Mouse (Mus musculus) stomach, embryonic 15.5 days (tissue): ENCODE results near the gene Tspan1. TPM values are rescaled to one million over a fixed set of nuclear protein-coding genes. Genes with fewer than 3 reads are reported as not detected.
A peak's percentile ranks its signal among the peaks of the same experiment; 100 is the strongest.

Source experiments
- ATAC-seq: fragments of 200-750 bp; cut with Nextera tagmentation; 2 replicates; pipeline ENCODE4 v1.8.0; 2017; ENCODE audit warnings: low read depth, moderate number of reproducible peaks, moderate TSS enrichment; ENCODE audit not compliant: insufficient read depth, low FRiP score
- H3K27ac ChIP-seq: fragments of 300-500 bp; sonication (generic); 2 replicates; pipeline ENCODE4 v1.5.1; 2015; ENCODE audit warnings: mild to moderate bottlenecking, inconsistent platforms
- H3K27me3 ChIP-seq: fragments of 300-500 bp; sonication (generic); replicated peaks from 2 replicates; pipeline ENCODE4 v1.6.1; 2015; ENCODE audit warnings: inconsistent platforms
- H3K36me3 ChIP-seq: fragments of 300-500 bp; sonication (generic); 2 replicates; pipeline ENCODE4 v1.6.1; 2015; ENCODE audit warnings: inconsistent platforms
- H3K4me1 ChIP-seq: fragments of 300-500 bp; sonication (generic); 2 replicates; pipeline ENCODE4 v1.6.1; 2015; ENCODE audit warnings: inconsistent platforms
- H3K4me2 ChIP-seq: fragments of 300-500 bp; sonication (generic); 2 replicates; pipeline ENCODE4 v1.6.1; 2015; ENCODE audit warnings: mild to moderate bottlenecking, inconsistent platforms
- H3K4me3 ChIP-seq: fragments of 300-500 bp; sonication (generic); replicated peaks from 2 replicates; pipeline ENCODE4 v1.5.1; 2015; ENCODE audit warnings: inconsistent platforms
- H3K9ac ChIP-seq: fragments of 300-500 bp; sonication (generic); 2 replicates; pipeline ENCODE4 v1.6.1; 2015; ENCODE audit warnings: inconsistent platforms
- H3K9me3 ChIP-seq: fragments of 300-500 bp; sonication (generic); 2 replicates; pipeline ENCODE4 v1.6.1; 2016; ENCODE audit warnings: inconsistent platforms
- WGBS: fragments of 180-500 bp; shearing (Covaris S2); methylation state at CpG from one replicate; pipeline ENCODE4 v1.1.7; 2015; 5-methylcytosine and 5-hydroxymethylcytosine counted together
- polyA plus RNA-seq: library from polyadenylated mRNA; unstranded; fragments of >200 nt; fragmentation: Nextera tagmentation; extraction: Ambion mirVana; gene quantifications from 2 replicates; pipeline ENCODE4 v1.2.1, GENCODE M21; 2015

The Tspan1 gene
- polyA plus RNA-seq, 1 experiment from 2014 or later: 50.8 TPM

DNA sequence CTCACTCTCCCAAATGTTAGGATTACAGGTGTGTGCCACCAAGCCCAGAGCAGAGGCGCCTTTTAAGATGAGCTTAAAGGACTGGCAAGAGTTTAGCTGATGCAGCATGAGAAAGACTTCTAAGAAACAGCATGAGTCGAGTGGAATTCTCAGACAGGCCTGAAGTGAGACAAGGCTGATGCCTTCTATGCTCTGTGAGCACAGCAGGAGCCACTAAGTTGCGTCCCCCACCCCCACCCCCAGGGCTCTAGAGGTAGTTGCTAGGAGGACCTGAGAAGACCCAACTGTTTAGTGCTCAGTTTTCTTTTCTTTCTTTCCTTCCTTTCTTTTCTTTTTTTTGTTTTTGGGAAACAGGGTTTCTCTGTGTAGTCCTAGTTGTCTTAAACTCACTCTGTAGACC, 14.7 kb upstream of the Tspan1 start:
- Histone ChIP-seq H3K9ac (no peak overlapping the region), H3K9me3 (no peaks in the 10 kb centered on the region)
- 62% methylated on average over 3 of the region's 3 CpGs for WGBS

GRCm38 (mm10) chr4:116177140-116177539, 9.7 kb upstream of the Tspan1 start:
- H3K27ac ChIP-seq: peak overlapping the region; percentile 91
- peak overlapping the region; percentile 52 for H3K4me2 ChIP-seq
- 26% methylated on average over 5 of the region's 5 CpGs for WGBS
- H3K4me1 ChIP-seq: peaks cover 30% of the 10 kb centered on the region
- H3K27me3 ChIP-seq: no peaks in the 10 kb centered on the region
- no peak overlapping the region for H3K9ac ChIP-seq
- ATAC-seq: peak; percentile 38
- no peaks in the 10 kb centered on the region for H3K9me3 ChIP-seq
- no peaks in the 10 kb centered on the region for H3K36me3 ChIP-seq
- H3K4me3 ChIP-seq: no peak overlapping the region

More for the DNA sequence above, 14.7 kb upstream of the Tspan1 start:
- no peaks in the 10 kb centered on the region for H3K36me3 ChIP-seq
- H3K4me2 ChIP-seq: no peak overlapping the region
- peaks cover 10% of the 10 kb centered on the region for H3K4me1 ChIP-seq
- ATAC-seq: no peak
- H3K27me3 ChIP-seq: 0 out of 2 replicates have a peak, but pooled peaks cover 3% of the 10 kb centered on the region
- H3K27ac ChIP-seq: no peak overlapping the region
- H3K4me3 ChIP-seq: no peak overlapping the region

- ATAC-seq: peak; percentile 90
- peak overlapping the region; percentile 8; the same call in 1 of the 2 replicates for H3K9ac ChIP-seq
- no peaks in the 10 kb centered on the region for H3K27me3 ChIP-seq
- H3K4me3 ChIP-seq: peak overlapping the region; percentile 26; the same call in 1 of the 2 replicates
- 15% methylated on average over 10 of the region's 10 CpGs for WGBS
- H3K4me2 ChIP-seq: peak overlapping the region; percentile 52
- peak overlapping the region; percentile 91 for H3K27ac ChIP-seq
- no peaks in the 10 kb centered on the region for H3K36me3 ChIP-seq
- peaks cover 30% of the 10 kb centered on the region for H3K4me1 ChIP-seq
- H3K9me3 ChIP-seq: no peaks in the 10 kb centered on the region
Observed at GRCm38 (mm10) chr4:116176543-116176988, 9.2 kb upstream of the Tspan1 start.

DNA sequence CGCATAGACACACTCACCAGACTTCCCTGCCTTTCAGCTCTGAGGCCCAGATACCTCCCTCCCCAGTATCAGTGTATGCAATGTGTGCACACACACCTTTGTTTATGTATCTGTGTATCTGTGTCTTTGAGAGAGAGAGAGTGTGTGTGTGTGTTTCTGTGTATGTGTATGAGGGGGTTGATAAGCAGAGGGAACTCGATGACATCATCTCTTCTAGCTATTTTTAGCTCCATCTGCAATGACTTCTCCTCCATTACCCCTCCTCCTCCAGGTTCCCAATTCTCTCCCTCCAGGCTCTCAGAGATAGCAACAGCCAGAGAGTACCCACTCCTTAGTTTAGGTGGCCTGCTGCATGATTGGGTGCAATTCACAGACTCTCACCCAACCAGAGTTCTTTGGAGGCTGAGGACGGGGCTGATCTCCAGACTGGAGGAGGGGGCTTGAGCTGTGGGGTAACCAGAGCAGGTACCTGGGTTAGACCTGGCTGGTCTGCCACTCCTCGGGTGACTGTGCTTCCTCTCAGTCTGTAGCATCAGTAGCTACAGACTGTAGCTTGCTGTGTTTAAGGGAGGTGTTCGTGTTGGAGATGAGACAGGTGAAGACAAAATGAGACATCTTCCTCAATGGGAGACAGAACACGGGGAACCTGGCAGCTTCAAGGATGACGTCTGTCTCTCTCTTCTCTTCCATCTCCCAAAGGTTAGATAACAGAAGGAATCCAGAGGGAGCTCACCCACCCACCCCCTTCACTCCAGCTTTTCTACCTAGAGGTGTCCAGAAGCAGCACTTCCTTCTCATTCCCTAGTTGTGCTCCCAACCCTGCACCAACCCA, 8.5 kb upstream of the Tspan1 start:
- Histone ChIP-seq H3K9ac (peak overlapping the region; percentile 8; the same call in 1 of the 2 replicates), H3K4me1 (peaks cover 30% of the 10 kb centered on the region), H3K36me3 (no peaks in the 10 kb centered on the region), H3K4me2 (peak overlapping the region; percentile 52), H3K27ac (peak overlapping the region; percentile 91), H3K9me3 (no peaks in the 10 kb centered on the region), H3K4me3 (peak overlapping the region; percentile 26; the same call in 1 of the 2 replicates), H3K27me3 (no peaks in the 10 kb centered on the region)
- WGBS: 42% methylated on average over 7 of the region's 7 CpGs
- ATAC-seq: peak; percentile 63

- Histone ChIP-seq H3K9me3 (no peaks in the 10 kb centered on the region), H3K4me1 (peaks cover 30% of the 10 kb centered on the region), H3K36me3 (no peaks in the 10 kb centered on the region), H3K27me3 (no peaks in the 10 kb centered on the region), H3K4me3 (no peak overlapping the region), H3K27ac (peak overlapping the region; percentile 45), H3K4me2 (no peak overlapping the region), H3K9ac (no peak overlapping the region)
- ATAC-seq: no peak
Observed at GRCm38 (mm10) chr4:116175136-116175535, 7.7 kb upstream of the Tspan1 start.

GRCm38 (mm10) chr4:116174466-116175116, 7.2 kb upstream of the Tspan1 start:
- ATAC-seq: no peak
- 43% methylated on average over 6 of the region's 6 CpGs for WGBS
- no peak overlapping the region for H3K4me3 ChIP-seq
- H3K27me3 ChIP-seq: no peaks in the 10 kb centered on the region
- peaks cover 30% of the 10 kb centered on the region for H3K4me1 ChIP-seq
- H3K9ac ChIP-seq: no peak overlapping the region
- no peaks in the 10 kb centered on the region for H3K9me3 ChIP-seq
- H3K27ac ChIP-seq: peak overlapping the region; percentile 45
- H3K4me2 ChIP-seq: no peak overlapping the region
- no peaks in the 10 kb centered on the region for H3K36me3 ChIP-seq

GRCm38 (mm10) chr4:116173752-116174151, 6.4 kb upstream of the Tspan1 start:
- Histone ChIP-seq H3K9ac (no peak overlapping the region), H3K27ac (no peak overlapping the region), H3K4me3 (no peak overlapping the region), H3K9me3 (no peaks in the 10 kb centered on the region), H3K4me2 (no peak overlapping the region), H3K27me3 (no peaks in the 10 kb centered on the region), H3K36me3 (no peaks in the 10 kb centered on the region), H3K4me1 (peaks cover 30% of the 10 kb centered on the region)
- no peak for ATAC-seq
- WGBS: 88% methylated on average over 4 of the region's 4 CpGs

DNA sequence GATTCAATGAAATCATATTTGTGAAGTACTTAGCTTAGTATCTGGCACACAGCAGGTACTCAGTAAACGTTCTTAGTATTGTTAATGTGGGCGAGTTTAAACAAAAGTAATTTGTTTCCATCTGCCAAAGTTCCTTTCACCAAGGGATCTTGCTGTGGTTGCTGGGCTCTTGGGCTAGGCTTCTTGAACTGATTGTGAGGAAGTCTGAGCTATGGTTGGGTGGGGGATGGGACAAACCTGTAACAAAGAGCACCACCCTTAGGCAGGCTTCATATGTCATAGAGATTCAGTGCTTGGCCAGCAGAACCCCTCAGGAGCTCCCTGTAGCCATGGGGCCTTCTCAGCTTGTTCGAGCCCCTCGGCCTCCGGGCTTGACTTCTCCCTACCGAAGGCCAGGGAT, 5.7 kb upstream of the Tspan1 start, which contains the start of the genes 1700042G07Rik and Gm49337:
Gene 1700042G07Rik, plus strand, starts transcription at position 301 of the 400 bp plus-strand sequence.
Gene Gm49337, plus strand, starts transcription at position 313 of the 400 bp plus-strand sequence.
- 80% methylated on average over 6 of the region's 6 CpGs for WGBS

DNA sequence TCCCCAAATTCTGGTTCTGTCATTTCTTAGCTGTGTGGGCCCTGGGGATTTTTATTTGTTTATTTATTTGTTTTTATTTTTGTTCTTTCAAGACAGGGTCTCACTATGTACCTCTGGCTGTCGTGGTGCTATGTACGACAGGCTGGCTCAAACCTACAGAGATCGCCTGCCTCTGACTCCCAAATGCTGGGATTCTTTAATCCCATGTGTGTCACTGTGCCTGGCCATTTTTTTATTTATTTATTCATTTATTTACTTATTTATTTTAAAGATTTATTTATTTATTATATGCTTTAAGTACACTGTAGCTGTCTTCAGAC, 1.9 kb upstream of the Tspan1 start:
- 69% methylated on average over 3 of the region's 3 CpGs for WGBS
- Histone ChIP-seq H3K27ac (no peak overlapping the region), H3K9me3 (no peaks in the 10 kb centered on the region), H3K36me3 (no peaks in the 10 kb centered on the region), H3K4me2 (no peak overlapping the region), H3K4me3 (no peak overlapping the region), H3K4me1 (peaks cover 6% of the 10 kb centered on the region), H3K27me3 (no peaks in the 10 kb centered on the region), H3K9ac (no peak overlapping the region)
- ATAC-seq: no peak

More for the DNA sequence above, 5.7 kb upstream of the Tspan1 start, which contains the start of the genes 1700042G07Rik and Gm49337:
- H3K4me1 ChIP-seq: peaks cover 30% of the 10 kb centered on the region
- no peaks in the 10 kb centered on the region for H3K9me3 ChIP-seq
- H3K9ac ChIP-seq: no peak within 1 kb of the TSS
- no peaks in the 10 kb centered on the region for H3K36me3 ChIP-seq
- H3K4me3 ChIP-seq: no peak within 1 kb of the TSS
- ATAC-seq: no peak
- H3K27me3 ChIP-seq: no peaks in the 10 kb centered on the region
- H3K4me2 ChIP-seq: no peak within 1 kb of the TSS
- H3K27ac ChIP-seq: peak within 1 kb of the TSS; percentile 45; the same call in 1 of the 2 replicates

DNA sequence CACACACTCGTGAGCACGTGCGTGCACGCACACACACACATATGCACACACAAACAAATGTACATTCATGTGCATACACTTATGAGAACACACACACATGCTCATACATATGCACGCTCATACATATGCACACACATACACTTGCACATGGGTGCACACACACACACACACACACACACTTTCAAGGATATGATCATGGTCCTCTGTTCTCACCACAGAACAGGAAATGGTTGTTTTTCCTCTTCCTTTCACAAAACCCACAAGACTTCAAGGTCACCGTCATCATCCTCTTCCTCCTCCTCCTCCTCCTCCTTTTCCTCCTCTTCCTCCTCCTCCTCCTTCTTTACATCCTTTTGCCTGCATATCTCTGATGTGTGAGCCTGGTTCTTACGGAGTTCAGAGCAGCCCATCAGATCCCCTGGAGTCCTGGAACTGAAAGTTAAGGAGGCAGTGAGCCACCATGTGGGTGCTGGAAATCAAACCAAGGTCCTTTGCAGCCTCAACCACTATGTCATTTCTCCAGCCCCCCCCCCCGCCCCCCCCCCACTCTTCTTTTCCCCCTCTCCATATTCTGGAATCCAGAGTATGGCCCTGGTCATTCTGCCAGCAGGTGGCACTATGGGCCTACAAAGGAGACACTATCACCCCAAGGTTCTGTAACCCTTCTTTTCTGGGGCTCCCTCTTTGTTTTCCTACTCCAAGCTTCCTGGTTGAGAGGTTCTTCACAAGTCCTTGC, 1.4 kb upstream of the Tspan1 start:
- Histone ChIP-seq H3K36me3 (no peaks in the 10 kb centered on the region), H3K27ac (no peak overlapping the region), H3K9ac (no peak overlapping the region), H3K4me3 (no peak overlapping the region), H3K4me1 (peaks cover 5% of the 10 kb centered on the region; the same call in 1 of the 2 replicates), H3K4me2 (no peak overlapping the region), H3K27me3 (no peaks in the 10 kb centered on the region), H3K9me3 (no peaks in the 10 kb centered on the region)
- 75% methylated on average over 7 of the region's 8 CpGs for WGBS
- ATAC-seq: no peak

GRCm38 (mm10) chr4:116165708-116166407, 1.5 kb downstream of the Tspan1 start:
- ATAC-seq: peak; percentile 48
- Histone ChIP-seq H3K4me3 (no peak overlapping the region), H3K9ac (no peak overlapping the region), H3K36me3 (no peaks in the 10 kb centered on the region), H3K27ac (peak overlapping the region; percentile 60), H3K4me2 (no peak overlapping the region; the same call in 1 of the 2 replicates), H3K27me3 (no peaks in the 10 kb centered on the region), H3K4me1 (peaks cover 5% of the 10 kb centered on the region; the same call in 1 of the 2 replicates), H3K9me3 (no peaks in the 10 kb centered on the region)
- 39% methylated on average over 8 of the region's 8 CpGs for WGBS
